Mouse (Mus musculus): ENCODE data around the gene Spag6l.
A peak's percentile ranks its signal among the peaks of the same experiment; 100 is the strongest.
"Not testable (repeated sequence)": the region's sequence is repeated elsewhere in the genome, so short reads cannot be mapped to it uniquely, and the experiment has no call there.

Spag6l gene

GRCm38 (mm10) chr16:16828757-16829615 is at the start of gene Spag6l:
Gene Spag6l (minus strand): TSS chr16:16829456.
- peak; percentile 85 for DNase-seq (ENCODE audit: low read depth, low spot score)

DNA sequence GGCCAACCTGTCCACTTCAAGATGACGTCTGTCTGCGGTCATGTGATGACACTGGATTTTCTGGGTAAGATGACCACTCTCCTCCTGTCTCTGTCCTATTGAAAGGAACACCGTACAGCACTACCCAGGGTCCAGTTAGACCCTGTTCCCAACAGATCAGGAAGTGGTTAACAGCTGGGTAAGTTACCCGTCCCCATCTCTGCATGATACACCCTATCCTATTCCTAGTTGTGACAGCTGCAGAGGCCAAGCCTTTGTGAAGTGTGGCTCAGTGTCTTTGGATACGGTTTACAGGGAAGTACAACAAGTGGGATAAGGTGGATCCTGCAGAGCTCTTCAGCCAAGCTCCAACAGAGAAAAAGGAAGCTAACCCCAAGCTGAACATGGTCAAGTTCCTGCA is 49.8 kb upstream of the Spag6l start:
- DNase-seq (ENCODE audit: low read depth, low spot score): no peak

DNA sequence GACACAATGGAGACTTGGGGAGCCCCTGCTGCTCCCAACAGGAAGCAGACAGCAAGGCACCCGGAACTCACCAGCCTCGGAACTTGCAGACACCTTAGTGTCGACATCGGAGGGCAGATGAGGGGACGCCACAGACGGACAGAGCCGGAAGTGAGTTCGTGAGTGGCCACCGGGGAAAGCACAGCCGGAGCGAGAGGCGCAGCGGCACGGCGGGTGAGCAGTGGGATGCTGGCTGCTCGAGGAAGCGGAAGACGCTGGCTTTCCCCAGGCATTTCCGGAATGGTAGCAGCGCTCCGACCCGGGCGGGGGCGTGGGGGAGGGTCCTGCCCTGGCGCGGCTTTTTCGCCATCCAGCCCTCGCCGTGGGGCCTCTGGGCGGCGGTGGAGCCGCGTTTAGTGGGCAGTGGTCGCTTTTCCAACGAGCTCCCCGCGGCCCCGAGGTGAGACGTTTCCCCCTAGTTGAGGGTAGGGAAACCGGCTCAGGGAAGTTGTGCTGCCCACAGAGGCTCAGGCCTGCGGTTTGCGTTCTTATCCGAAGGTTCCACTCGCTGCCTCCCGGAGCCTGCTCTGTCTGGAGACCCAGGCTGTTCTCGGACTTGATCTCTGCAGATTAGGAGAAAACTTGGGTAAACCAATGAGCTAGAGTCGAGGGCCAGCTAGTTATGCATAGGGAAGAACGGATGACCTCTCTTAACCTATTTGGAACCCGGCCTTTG is 41.5 kb upstream of the Spag6l start, which contains the start of the genes Top3b and Vpreb1:
TSS of gene Top3b (plus strand) at position 120 of the 715 bp plus-strand sequence.
TSS of gene Vpreb1 (minus strand) at position 227 of the 715 bp plus-strand sequence.
- DNase-seq (ENCODE audit: low read depth, low spot score): peak; percentile 97

GRCm38 (mm10) chr16:16870241-16870616 is 41.0 kb upstream of the Spag6l start:
- DNase-seq (ENCODE audit: low read depth, low spot score): no peak

- DNase-seq (ENCODE audit: low read depth, low spot score): peak; percentile 2
Observed at GRCm38 (mm10) chr16:16865696-16866561, 36.7 kb upstream of the Spag6l start.

- DNase-seq (ENCODE audit: low read depth, low spot score): no peak
Observed at GRCm38 (mm10) chr16:16865217-16865616, 36.0 kb upstream of the Spag6l start.

GRCm38 (mm10) chr16:16863978-16864377 is 34.7 kb upstream of the Spag6l start, which contains the start of gene Igll1:
Gene Igll1 (minus strand): TSS chr16:16863985.
- DNase-seq (ENCODE audit: low read depth, low spot score): no peak

DNA sequence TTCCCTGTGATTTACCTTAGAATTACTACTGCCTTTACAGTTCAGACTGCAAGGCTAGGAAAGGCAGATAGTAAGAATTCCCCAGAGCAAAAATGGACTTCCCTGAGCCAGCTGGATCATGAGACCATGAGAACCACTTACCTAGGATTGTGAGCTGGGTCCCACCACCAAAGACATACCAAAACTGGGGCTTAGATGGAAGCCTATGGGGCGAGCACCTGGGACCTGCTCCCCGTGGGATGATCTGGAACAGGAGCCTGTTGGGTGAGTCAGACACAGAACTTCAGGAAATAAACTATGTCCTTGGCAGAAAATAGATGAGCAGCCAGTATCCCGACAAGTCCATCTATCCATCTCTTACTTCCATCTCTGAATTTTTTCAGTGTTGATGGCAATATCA is 33.0 kb upstream of the Spag6l start:
- DNase-seq (ENCODE audit: low read depth, low spot score): no peak

DNA sequence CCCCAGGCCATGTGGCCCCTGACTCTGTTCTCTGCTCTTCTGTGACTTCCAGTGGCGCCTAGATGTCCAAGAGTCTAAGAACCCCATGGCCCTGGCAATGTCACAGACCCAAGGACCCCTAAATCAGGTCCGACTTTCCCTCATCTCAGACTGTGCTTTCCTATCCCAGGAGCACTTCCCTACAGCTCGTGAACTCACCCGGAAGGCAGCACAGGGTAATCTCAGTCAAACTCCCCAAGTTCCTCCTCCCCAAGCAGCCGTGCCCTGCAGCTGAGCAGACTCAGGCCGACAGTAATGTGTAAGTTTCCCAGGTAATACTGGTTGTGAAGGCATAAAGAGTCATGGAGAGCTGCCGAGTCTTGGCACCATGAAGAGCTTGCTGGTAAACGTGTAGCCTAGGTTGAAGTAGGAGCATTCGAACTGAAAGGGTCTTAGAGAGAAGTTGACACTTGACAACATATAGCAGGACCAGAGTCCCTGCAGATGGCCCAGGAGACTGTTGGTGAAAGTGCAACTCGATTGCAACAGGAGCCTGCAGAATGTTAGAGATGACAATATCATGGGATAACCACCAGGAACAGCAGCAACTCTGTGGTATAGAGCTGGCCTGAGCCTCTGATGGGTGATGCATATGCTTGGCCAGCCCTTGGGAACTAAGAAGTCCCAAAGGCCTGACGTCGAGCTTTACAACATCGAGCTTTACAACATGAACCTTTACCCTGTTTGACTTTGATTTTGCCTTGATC is 27.6 kb upstream of the Spag6l start:
- no peak for DNase-seq (ENCODE audit: low read depth, low spot score)

DNA sequence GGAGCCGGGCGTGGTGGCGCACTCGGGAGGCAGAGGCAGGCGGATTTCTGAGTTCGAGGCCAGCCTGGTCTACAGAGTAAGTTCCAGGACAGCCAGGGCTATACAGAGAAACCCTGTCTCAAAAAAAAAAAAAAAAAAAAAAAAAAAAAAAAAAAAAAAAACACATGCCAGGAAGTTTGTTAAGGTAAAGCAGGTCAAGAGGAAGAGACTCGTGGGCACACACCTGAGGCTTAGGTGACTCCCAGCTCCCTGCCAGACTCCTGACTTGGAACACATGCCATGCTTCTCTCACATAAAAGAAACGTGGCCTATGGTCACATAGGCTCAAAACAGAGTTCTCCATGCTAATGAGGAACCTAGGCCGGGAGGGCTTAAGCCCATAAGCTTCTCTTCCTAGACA is 26.8 kb upstream of the Spag6l start:
- not testable (repeated sequence) for DNase-seq (ENCODE audit: low read depth, low spot score)

DNA sequence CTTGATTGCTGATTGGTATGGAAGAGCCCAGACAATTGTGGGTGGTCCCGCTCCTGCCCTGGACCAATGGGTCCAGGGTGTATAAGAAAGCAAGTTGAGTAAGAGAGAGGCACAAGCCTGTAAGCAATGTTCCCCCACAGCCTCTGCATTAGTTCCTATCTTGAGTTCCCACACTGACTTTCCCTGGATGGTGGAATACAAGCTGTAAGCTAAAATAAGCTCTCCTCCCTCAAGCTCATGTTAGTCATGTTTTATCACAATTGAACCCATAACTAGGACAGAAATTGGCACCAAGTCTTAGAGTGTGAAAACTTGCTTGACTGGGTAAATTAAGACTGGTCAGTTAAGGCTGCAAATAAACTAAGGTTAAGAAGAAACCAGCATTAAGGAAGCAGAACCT is 26.3 kb upstream of the Spag6l start:
- no peak for DNase-seq (ENCODE audit: low read depth, low spot score)

DNA sequence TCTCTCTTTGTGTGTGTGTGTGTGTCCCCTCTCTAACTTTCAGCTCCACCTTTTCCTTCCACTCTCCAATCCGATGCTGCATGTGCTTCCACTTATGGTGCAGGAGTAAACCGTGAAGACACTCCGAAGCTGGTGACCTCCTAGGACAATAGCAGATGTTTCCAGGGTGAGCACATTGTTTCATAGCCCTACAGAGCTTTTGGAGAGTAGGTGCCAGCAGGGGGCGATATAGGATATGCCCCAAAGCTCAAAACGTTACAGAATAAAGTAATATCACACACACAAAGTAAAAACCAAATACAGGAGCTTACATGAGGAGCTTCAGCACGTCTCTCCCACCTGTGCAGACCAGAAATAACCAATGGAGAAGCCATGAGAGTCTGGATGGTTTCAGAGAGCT is 25.6 kb upstream of the Spag6l start:
- DNase-seq (ENCODE audit: low read depth, low spot score): peak; percentile 45

- no peak for DNase-seq (ENCODE audit: low read depth, low spot score)
Observed at GRCm38 (mm10) chr16:16852411-16852810, 23.2 kb upstream of the Spag6l start.

- no peak for DNase-seq (ENCODE audit: low read depth, low spot score)
Observed at GRCm38 (mm10) chr16:16849196-16849595, 19.9 kb upstream of the Spag6l start.

DNA sequence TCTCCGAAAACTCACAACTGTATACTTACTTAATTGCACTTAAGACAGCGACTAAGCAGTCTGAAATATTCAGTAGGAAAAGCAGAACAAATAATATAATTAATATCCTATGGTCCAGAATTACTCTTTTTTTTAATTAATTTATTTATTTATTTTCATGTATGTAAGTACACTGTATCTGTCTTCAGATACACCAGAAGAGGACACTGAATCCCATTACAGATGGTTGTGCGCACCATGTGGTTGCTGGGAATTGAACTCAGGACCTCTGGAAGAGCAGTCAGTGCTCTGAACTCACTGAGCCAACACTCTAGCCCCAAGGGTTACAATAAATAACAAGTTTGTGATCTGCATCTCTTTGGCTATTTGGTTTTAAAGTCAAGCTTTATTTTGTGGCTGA is 415 bp upstream of the Spag6l start:
- no peak for DNase-seq (ENCODE audit: low read depth, low spot score)

DNA sequence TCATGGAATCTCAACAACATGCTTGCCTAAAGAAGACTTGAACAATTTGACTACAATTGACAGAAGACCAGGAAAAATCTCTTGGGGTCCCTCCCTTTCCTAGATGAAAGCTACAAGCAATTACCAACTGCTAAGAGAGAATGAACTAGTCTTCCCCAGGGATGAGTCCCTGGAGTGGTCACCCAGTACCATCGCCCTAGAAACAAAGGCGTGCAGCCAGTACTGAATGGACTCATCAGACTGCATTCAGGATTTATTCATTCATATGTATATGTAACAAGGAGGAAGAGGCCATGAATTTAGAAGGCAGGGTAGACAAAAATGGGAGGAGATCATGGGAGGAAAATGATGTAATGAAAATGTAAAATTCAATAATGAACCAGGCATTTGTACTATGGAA is 3.0 kb downstream of the Spag6l start:
- DNase-seq (ENCODE audit: low read depth, low spot score): no peak

DNA sequence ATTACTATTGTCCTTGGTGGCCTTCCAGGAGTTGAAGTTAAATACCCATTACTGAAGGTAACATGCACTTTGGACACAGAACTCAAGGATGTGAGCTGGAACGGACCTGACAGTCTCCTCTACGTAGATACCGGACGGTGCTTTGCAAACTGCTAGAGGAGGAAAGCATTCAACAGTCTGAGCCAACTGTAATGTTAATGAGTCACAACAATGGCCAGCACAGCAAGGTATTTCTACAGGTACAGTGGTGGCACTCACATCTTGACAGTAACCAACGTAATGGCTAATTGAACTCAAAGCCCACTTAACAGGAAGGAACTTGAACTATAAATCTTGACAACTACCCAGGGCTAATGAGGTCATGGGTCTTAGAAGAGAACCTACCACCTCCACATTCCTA is 3.8 kb downstream of the Spag6l start:
- no peak for DNase-seq (ENCODE audit: low read depth, low spot score)

DNA sequence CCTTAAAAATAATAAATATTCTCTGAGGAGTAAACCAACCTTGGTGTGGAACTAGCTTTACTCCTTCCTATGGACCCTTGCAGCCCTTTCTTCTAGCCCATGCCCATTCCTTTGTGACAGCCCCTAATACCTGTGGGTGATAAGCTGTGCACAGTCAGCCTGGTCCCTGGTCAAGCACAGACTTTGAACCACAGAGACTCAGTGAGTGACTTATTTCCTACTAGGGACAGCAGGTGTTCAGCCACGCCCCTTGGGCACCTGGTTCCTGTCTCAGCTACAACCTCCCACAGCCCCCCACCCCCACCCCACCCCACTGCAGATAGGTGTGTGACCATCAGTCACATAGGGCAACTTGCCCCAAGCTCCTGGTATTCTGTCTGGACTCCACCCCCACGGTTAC is 22.9 kb downstream of the Spag6l start:
- DNase-seq (ENCODE audit: low read depth, low spot score): no peak
